Mouse (Mus musculus): ENCODE results near the gene Mast3.

Mast3 gene

GRCm38 (mm10) chr8:70804481-70805206, at the start of gene Mast3:
Mast3 (minus strand) TSS chr8:70805054.
- peak; percentile 90 to 93 for DNase-seq

GRCm38 (mm10) chr8:70853863-70854262, 49.0 kb upstream of the Mast3 start:
- DNase-seq = no peak

- no peak for DNase-seq
Measured at GRCm38 (mm10) chr8:70852595-70853231, 47.9 kb upstream of the Mast3 start.

GRCm38 (mm10) chr8:70851837-70852236, 47.0 kb upstream of the Mast3 start:
- DNase-seq = no peak

GRCm38 (mm10) chr8:70850947-70851346, 46.1 kb upstream of the Mast3 start:
- no peak for DNase-seq

- DNase-seq = no peak
Measured at GRCm38 (mm10) chr8:70850132-70850845, 45.4 kb upstream of the Mast3 start.

- no peak for DNase-seq
Measured at GRCm38 (mm10) chr8:70849333-70849990, 44.6 kb upstream of the Mast3 start.

GRCm38 (mm10) chr8:70846371-70847154, 41.7 kb upstream of the Mast3 start:
- DNase-seq = peak; percentile 24 to 46

- peak in 1 of 2 experiments; percentile 39 for DNase-seq
Measured at GRCm38 (mm10) chr8:70845108-70845507, 40.3 kb upstream of the Mast3 start.

- peak; percentile 95 to 96 for DNase-seq
Measured at GRCm38 (mm10) chr8:70844523-70844922, 39.7 kb upstream of the Mast3 start.

- DNase-seq = no peak
Measured at GRCm38 (mm10) chr8:70843941-70844340, 39.1 kb upstream of the Mast3 start.

- DNase-seq = no peak
Measured at GRCm38 (mm10) chr8:70843214-70843773, 38.4 kb upstream of the Mast3 start.

- DNase-seq = no peak
Measured at GRCm38 (mm10) chr8:70842484-70842883, 37.6 kb upstream of the Mast3 start.

- DNase-seq = peak; percentile 93 to 97
Measured at GRCm38 (mm10) chr8:70841147-70842072, 36.6 kb upstream of the Mast3 start.

- DNase-seq = no peak
Measured at GRCm38 (mm10) chr8:70840590-70840989, 35.7 kb upstream of the Mast3 start.

GRCm38 (mm10) chr8:70839408-70840351, 34.8 kb upstream of the Mast3 start, which contains the start of gene Arrdc2:
Arrdc2 (minus strand) TSS chr8:70839720.
- peak; percentile 99 for DNase-seq

- DNase-seq = peak; percentile 54 to 56
Measured at GRCm38 (mm10) chr8:70838654-70839407, 34.0 kb upstream of the Mast3 start.

GRCm38 (mm10) chr8:70836666-70837065, 31.8 kb upstream of the Mast3 start:
- peak in 1 of 2 experiments; percentile 65 for DNase-seq

- no peak for DNase-seq
Measured at GRCm38 (mm10) chr8:70834071-70834470, 29.2 kb upstream of the Mast3 start.

All from cerebellum, postnatal 10 days (tissue).